Comparison of ENCODE assay signal across 12 mouse cellular contexts in genomic region chr9:22814407-22815092, GRCm38 (mm10).
DNase-seq lines count a peak whose midpoint lies in the region; ATAC-seq and TF ChIP-seq lines count a peak whose summit lies in the region.
"Had no signal": no experiment of that assay in that cellular context is flagged by ENCODE, and none has a peak within 500 bp of the region (broad histone marks: within the 10 kb centered on the region; RNA-seq: fewer than 3 reads in every experiment).

No protein-coding gene starts in this region.

- intact Hi-C loops in heart, postnatal 36 days (cut with DNase I) = loop anchor here (5.0 kb wide), 1 partner anchor 53 kb away; no protein-coding TSS in a partner anchor

- 33% methylated on average over 9 of the region's 9 CpGs for WGBS in heart, embryonic 15.5 days
- WGBS in hindbrain, embryonic 13.5 days = 64% methylated on average over 9 of the region's 9 CpGs

- no peak overlapping the region for H3K9ac ChIP-seq in heart, embryonic 15.5 days
- no peak overlapping the region for H3K9ac ChIP-seq in hindbrain, embryonic 13.5 days
- H3K9ac ChIP-seq: liver, embryonic 15.5 days had no signal

- peak overlapping the region; percentile 19; the same call in 1 of the 2 replicates for H3K27ac ChIP-seq in heart, embryonic 15.5 days
- peak overlapping the region; percentile 9 for H3K27ac ChIP-seq in testis, adult 2 months (ENCODE audit: control insufficient read depth, insufficient read depth, low read depth, low read length)
- no peak overlapping the region for H3K27ac ChIP-seq in hindbrain, embryonic 13.5 days
- H3K27ac ChIP-seq: liver, embryonic 15.5 days had no signal

- H3K9me3 ChIP-seq in heart, embryonic 15.5 days (replicated peaks) = no peaks in the 10 kb centered on the region
- H3K9me3 ChIP-seq in hindbrain, embryonic 13.5 days = no peaks in the 10 kb centered on the region
- H3K9me3 ChIP-seq: liver, embryonic 15.5 days had no signal

- H3K36me3 ChIP-seq in heart, embryonic 15.5 days = no peaks in the 10 kb centered on the region
- no peaks in the 10 kb centered on the region for H3K36me3 ChIP-seq in testis, adult 2 months (ENCODE audit: control insufficient read depth, insufficient read depth, low read length)
- H3K36me3 ChIP-seq in hindbrain, embryonic 13.5 days = no peaks in the 10 kb centered on the region
- H3K36me3 ChIP-seq: liver, embryonic 15.5 days had no signal

- no peak overlapping the region for H3K4me3 ChIP-seq in heart, embryonic 15.5 days
- H3K4me3 ChIP-seq in testis, adult 2 months (ENCODE audit: control insufficient read depth, low read depth, low read length) = no peak overlapping the region
- H3K4me3 ChIP-seq in hindbrain, embryonic 13.5 days = no peak overlapping the region
- H3K4me3 ChIP-seq: liver, embryonic 15.5 days had no signal

- TF ChIP-seq POLR2A in testis, adult 2 months (IDR thresholded peaks at IDR 0.05; ENCODE audit: control insufficient read depth, low read depth, low read length) = no peak

- no peak for DNase-seq in heart, postnatal 36 days
- DNase-seq in testis, postnatal 10 days (ENCODE audit: low spot score) = no peak
- no peak for DNase-seq in urinary bladder, adult 2 months (ENCODE audit: low spot score)
- no peak for DNase-seq in urinary bladder, postnatal 4 days (ENCODE audit: low spot score in 2 of 2)
- DNase-seq: adrenal gland, adult 8-10 months; cerebellum, adult 8-10 months; kidney, postnatal 4 days; thymus, adult 18-20 months had no signal

- ATAC-seq in heart, embryonic 15.5 days (replicated peaks; ENCODE audit: insufficient number of reproducible peaks, insufficient read depth, low FRiP score, low read depth) = peak; percentile 50; the same call in 1 of the 2 replicates
- 0 out of 2 replicates have a peak, but pooled peaks have one; percentile 17 for ATAC-seq in hindbrain, embryonic 13.5 days (ENCODE audit: low FRiP score)

- H3K4me2 ChIP-seq in heart, embryonic 15.5 days = no peak overlapping the region
- no peak overlapping the region for H3K4me2 ChIP-seq in hindbrain, embryonic 13.5 days
- H3K4me2 ChIP-seq: liver, embryonic 15.5 days had no signal

- H3K27me3 ChIP-seq in heart, embryonic 15.5 days = no peaks in the 10 kb centered on the region
- H3K27me3 ChIP-seq in testis, adult 2 months (ENCODE audit: control insufficient read depth, insufficient read depth, low read length) = no peaks in the 10 kb centered on the region
- H3K27me3 ChIP-seq in hindbrain, embryonic 13.5 days = no peaks in the 10 kb centered on the region
- H3K27me3 ChIP-seq: liver, embryonic 15.5 days had no signal

- TF ChIP-seq CTCF in testis, adult 2 months (IDR thresholded peaks at IDR 0.05; ENCODE audit: control insufficient read depth, insufficient read depth, insufficient replicate concordance, low read depth, low read length) = no peak

- peaks cover 19% of the 10 kb centered on the region for H3K4me1 ChIP-seq in heart, embryonic 15.5 days (replicated peaks)
- H3K4me1 ChIP-seq in testis, adult 2 months (ENCODE audit: control insufficient read depth, insufficient read depth, low read length) = no peaks in the 10 kb centered on the region
- peaks cover 5% of the 10 kb centered on the region for H3K4me1 ChIP-seq in hindbrain, embryonic 13.5 days (replicated peaks)
